Mouse (Mus musculus) lung, postnatal 0 days (tissue): ENCODE results near the gene Ntrk3. TPM values are rescaled to one million over a fixed set of nuclear protein-coding genes. Genes with fewer than 3 reads are reported as not detected.

ENCODE experiments used
- ATAC-seq: fragments of 200-750 bp; cut with Nextera tagmentation; 2 replicates; pipeline ENCODE4 v1.8.0; 2017; ENCODE audit warnings: moderate library complexity
- DNase-seq: peaks from one replicate; pipeline ENCODE4 v3.0.0-alpha.2; 2016; ENCODE audit warnings: low spot score
- H3K27ac ChIP-seq: fragments of 300-500 bp; sonication (generic); 2 replicates; pipeline ENCODE4 v1.5.1; 2014; ENCODE audit warnings: antibody characterized with exemption, mild to moderate bottlenecking, low read length, mixed read lengths
- H3K27me3 ChIP-seq: fragments of 300-500 bp; sonication (generic); replicated peaks from 2 replicates; pipeline ENCODE4 v1.6.1; 2014; ENCODE audit warnings: low read length, mixed read lengths; ENCODE audit not compliant: insufficient read depth
- H3K36me3 ChIP-seq: fragments of 300-500 bp; sonication (generic); 2 replicates; pipeline ENCODE4 v1.6.1; 2014; ENCODE audit warnings: low read length, mixed read lengths; ENCODE audit not compliant: insufficient read depth
- H3K4me1 ChIP-seq: fragments of 300-500 bp; sonication (generic); 2 replicates; pipeline ENCODE4 v1.6.1; 2014; ENCODE audit warnings: antibody characterized with exemption, low read depth, low read length, mixed read lengths; ENCODE audit not compliant: insufficient read depth
- H3K4me2 ChIP-seq: fragments of 300-500 bp; sonication (generic); replicated peaks from 2 replicates; pipeline ENCODE4 v1.6.1; 2014; ENCODE audit warnings: low read depth, mild to moderate bottlenecking, low read length, moderate library complexity, mixed read lengths
- H3K4me3 ChIP-seq: fragments of 300-500 bp; sonication (generic); 2 replicates; pipeline ENCODE4 v1.5.1; 2014; ENCODE audit warnings: low read depth, low read length
- H3K9ac ChIP-seq: fragments of 300-500 bp; sonication (generic); replicated peaks from 2 replicates; pipeline ENCODE4 v1.6.1; 2014; ENCODE audit warnings: low read depth, mild to moderate bottlenecking
- H3K9me3 ChIP-seq: fragments of 300-500 bp; sonication (generic); 2 replicates; pipeline ENCODE4 v1.6.1; 2016; ENCODE audit warnings: low read length, mixed read lengths
- CTCF ChIP-seq: IDR thresholded peaks from 2 replicates; pipeline ENCODE4 v1.5.1; 2016; ENCODE audit warnings: antibody characterized with exemption, mild to moderate bottlenecking
- EP300 ChIP-seq: IDR thresholded peaks from 2 replicates; pipeline ENCODE4 v1.6.1; 2016; ENCODE audit warnings: antibody characterized with exemption, mild to moderate bottlenecking, control low read depth
- WGBS: fragments of 180-500 bp; shearing (Covaris S2); extraction: QIAGEN DNeasy Blood & Tissue Kit; methylation state at CpG from one replicate; pipeline ENCODE4 v1.1.7; 2014; 5-methylcytosine and 5-hydroxymethylcytosine counted together
- polyA plus RNA-seq: library from polyadenylated mRNA; unstranded; fragments of >200 nt; fragmentation: Nextera tagmentation; extraction: Ambion mirVana; gene quantifications from 2 replicates; pipeline ENCODE4 v1.2.1, GENCODE M21; 2015

Ntrk3 gene
- polyA plus RNA-seq, 1 experiment from 2014 or later, result 1.3 TPM

- DNase-seq (no peak), ATAC-seq (no peak)
- H3K27ac ChIP-seq, result no peak overlapping the region
- H3K36me3 ChIP-seq, result no peaks in the 10 kb centered on the region
- H3K4me3 ChIP-seq, result no peak overlapping the region
- no peaks in the 10 kb centered on the region for H3K27me3 ChIP-seq
- no peaks in the 10 kb centered on the region for H3K4me1 ChIP-seq
- no peaks in the 10 kb centered on the region for H3K9me3 ChIP-seq
- no peak for TF ChIP-seq EP300
- TF ChIP-seq CTCF, result no peak
- no peak overlapping the region for H3K9ac ChIP-seq
- 76% methylated on average over 3 of the region's 3 CpGs for WGBS
- no peak overlapping the region for H3K4me2 ChIP-seq
Observed at GRCm38 (mm10) chr7:78390019-78390418, 347.8 kb downstream of the Ntrk3 start.

GRCm38 (mm10) chr7:78388101-78388500 lies 349.7 kb downstream of the Ntrk3 start:
- 76% methylated on average over 5 of the region's 5 CpGs for WGBS
- no peak overlapping the region for H3K4me3 ChIP-seq
- H3K9ac ChIP-seq, result no peak overlapping the region
- no peaks in the 10 kb centered on the region for H3K9me3 ChIP-seq
- no peak for DNase-seq
- H3K36me3 ChIP-seq, result no peaks in the 10 kb centered on the region
- no peak overlapping the region for H3K4me2 ChIP-seq
- H3K27me3 ChIP-seq, result no peaks in the 10 kb centered on the region
- no peak overlapping the region for H3K27ac ChIP-seq
- no peak for TF ChIP-seq EP300
- no peak for TF ChIP-seq CTCF
- ATAC-seq, result no peak
- H3K4me1 ChIP-seq, result no peaks in the 10 kb centered on the region

- no peak for ATAC-seq
- Histone ChIP-seq H3K4me2 (no peak overlapping the region), H3K9me3 (no peaks in the 10 kb centered on the region), H3K27me3 (no peaks in the 10 kb centered on the region), H3K4me1 (no peaks in the 10 kb centered on the region), H3K4me3 (no peak overlapping the region), H3K27ac (no peak overlapping the region), H3K36me3 (no peaks in the 10 kb centered on the region), H3K9ac (no peak overlapping the region)
- DNase-seq, result no peak
- no peak for TF ChIP-seq CTCF
- TF ChIP-seq EP300, result no peak
- 46% methylated on average over 1 of the region's 1 CpGs for WGBS
Observed at GRCm38 (mm10) chr7:78385971-78386370, 351.8 kb downstream of the Ntrk3 start.

GRCm38 (mm10) chr7:78384111-78384510 lies 353.7 kb downstream of the Ntrk3 start:
- H3K9ac ChIP-seq, result no peak overlapping the region
- no peaks in the 10 kb centered on the region for H3K4me1 ChIP-seq
- H3K4me3 ChIP-seq, result no peak overlapping the region
- no peak for TF ChIP-seq CTCF
- no peak for TF ChIP-seq EP300
- ATAC-seq (no peak), DNase-seq (no peak)
- no peaks in the 10 kb centered on the region for H3K9me3 ChIP-seq
- no peak overlapping the region for H3K27ac ChIP-seq
- no peak overlapping the region for H3K4me2 ChIP-seq
- H3K27me3 ChIP-seq, result no peaks in the 10 kb centered on the region
- H3K36me3 ChIP-seq, result no peaks in the 10 kb centered on the region

- Histone ChIP-seq H3K4me1 (no peaks in the 10 kb centered on the region), H3K4me3 (no peak overlapping the region), H3K27me3 (no peaks in the 10 kb centered on the region), H3K27ac (no peak overlapping the region), H3K4me2 (no peak overlapping the region), H3K9me3 (no peaks in the 10 kb centered on the region), H3K9ac (no peak overlapping the region), H3K36me3 (no peaks in the 10 kb centered on the region)
- ATAC-seq (no peak), DNase-seq (no peak)
- TF ChIP-seq CTCF, result no peak
- TF ChIP-seq EP300, result no peak
- 7% methylated on average over 1 of the region's 1 CpGs for WGBS
Observed at GRCm38 (mm10) chr7:78382126-78382525, 355.7 kb downstream of the Ntrk3 start.

GRCm38 (mm10) chr7:78379784-78380183 lies 358.0 kb downstream of the Ntrk3 start:
- H3K4me1 ChIP-seq, result no peaks in the 10 kb centered on the region
- ATAC-seq (no peak), DNase-seq (no peak)
- H3K36me3 ChIP-seq, result no peaks in the 10 kb centered on the region
- WGBS, result 73% methylated on average over 5 of the region's 5 CpGs
- H3K27ac ChIP-seq, result no peak overlapping the region
- H3K4me2 ChIP-seq, result no peak overlapping the region
- H3K4me3 ChIP-seq, result no peak overlapping the region
- no peak overlapping the region for H3K9ac ChIP-seq
- H3K27me3 ChIP-seq, result no peaks in the 10 kb centered on the region
- no peak for TF ChIP-seq CTCF
- no peak for TF ChIP-seq EP300
- no peaks in the 10 kb centered on the region for H3K9me3 ChIP-seq

- no peak overlapping the region for H3K4me2 ChIP-seq
- no peak overlapping the region for H3K4me3 ChIP-seq
- no peak for ATAC-seq
- H3K36me3 ChIP-seq, result no peaks in the 10 kb centered on the region
- no peak for DNase-seq
- H3K4me1 ChIP-seq, result no peaks in the 10 kb centered on the region
- no peaks in the 10 kb centered on the region for H3K27me3 ChIP-seq
- H3K27ac ChIP-seq, result no peak overlapping the region
- no peaks in the 10 kb centered on the region for H3K9me3 ChIP-seq
- no peak overlapping the region for H3K9ac ChIP-seq
- TF ChIP-seq CTCF (no peak), EP300 (no peak)
- 64% methylated on average over 2 of the region's 2 CpGs for WGBS
Observed at GRCm38 (mm10) chr7:78378306-78378705, 359.5 kb downstream of the Ntrk3 start.
